Mouse (Mus musculus): ENCODE measurements around the gene Bbs9. TPM values are rescaled to one million over a fixed set of nuclear protein-coding genes. Genes with fewer than 3 reads are reported as not detected.

Bbs9 gene
- total RNA-seq, 2 experiments from 2014 or later: 22.8 to 24.5 TPM

- DNase-seq: no peak
Observed at GRCm38 (mm10) chr9:22468170-22468898, 7.2 kb upstream of the Bbs9 start.

GRCm38 (mm10) chr9:22468899-22469259 is 6.6 kb upstream of the Bbs9 start:
- DNase-seq: no peak

- DNase-seq: no peak
Observed at GRCm38 (mm10) chr9:22469643-22470042, 5.9 kb upstream of the Bbs9 start, which contains the start of gene Rp9. Gene Rp9 (minus strand): TSS chr9:22469743.

- DNase-seq: no peak
Observed at GRCm38 (mm10) chr9:22476265-22476664, 750 bp downstream of the Bbs9 start.

- DNase-seq: no peak
Observed at GRCm38 (mm10) chr9:22478946-22479345, 3.4 kb downstream of the Bbs9 start.

- DNase-seq: no peak
Observed at GRCm38 (mm10) chr9:22483866-22484561, 8.5 kb downstream of the Bbs9 start.

- DNase-seq: no peak
Observed at GRCm38 (mm10) chr9:22484562-22485308, 9.2 kb downstream of the Bbs9 start.

GRCm38 (mm10) chr9:22486211-22486610 is 10.7 kb downstream of the Bbs9 start:
- no peak for DNase-seq

- DNase-seq: no peak
Observed at GRCm38 (mm10) chr9:22488963-22489362, 13.4 kb downstream of the Bbs9 start.

- no peak for DNase-seq
Observed at GRCm38 (mm10) chr9:22494203-22494807, 18.8 kb downstream of the Bbs9 start.

GRCm38 (mm10) chr9:22495133-22495532 is 19.6 kb downstream of the Bbs9 start:
- DNase-seq: no peak

GRCm38 (mm10) chr9:22497021-22497767 is 21.7 kb downstream of the Bbs9 start:
- no peak for DNase-seq

- no peak for DNase-seq
Observed at GRCm38 (mm10) chr9:22502972-22503371, 27.5 kb downstream of the Bbs9 start.

- DNase-seq: no peak
Observed at GRCm38 (mm10) chr9:22503581-22503980, 28.1 kb downstream of the Bbs9 start.

- no peak for DNase-seq
Observed at GRCm38 (mm10) chr9:22505574-22505973, 30.1 kb downstream of the Bbs9 start.

- no peak for DNase-seq
Observed at GRCm38 (mm10) chr9:22515076-22515475, 39.6 kb downstream of the Bbs9 start.

GRCm38 (mm10) chr9:22518394-22519041 is 43.0 kb downstream of the Bbs9 start:
- DNase-seq: peak in 1 of 2 experiments; percentile 21

- no peak for DNase-seq
Observed at GRCm38 (mm10) chr9:22523460-22523859, 47.9 kb downstream of the Bbs9 start.

- no peak for DNase-seq
Observed at GRCm38 (mm10) chr9:22530734-22531489, 55.4 kb downstream of the Bbs9 start.

- DNase-seq: no peak
Observed at GRCm38 (mm10) chr9:22532112-22532511, 56.6 kb downstream of the Bbs9 start.

Data from layer of hippocampus, postnatal 36 days (tissue).